Mouse (Mus musculus) intestine, embryonic 16.5 days (tissue): Measurements from ENCODE around the gene Dvl2. TPM values are rescaled to one million over a fixed set of nuclear protein-coding genes. Genes with fewer than 3 reads are reported as not detected.

Experiments
- ATAC-seq: fragments of 200-750 bp; cut with Nextera tagmentation; 2 replicates; pipeline ENCODE4 v1.8.0; 2017; ENCODE audit warnings: moderate TSS enrichment, moderate library complexity
- H3K27ac ChIP-seq: fragments of 300-500 bp; sonication (generic); 2 replicates; pipeline ENCODE4 v1.5.1; 2014; ENCODE audit warnings: mild to moderate bottlenecking, low read length
- H3K27me3 ChIP-seq: fragments of 300-500 bp; sonication (generic); replicated peaks from 2 replicates; pipeline ENCODE4 v1.6.1; 2014; ENCODE audit warnings: low read length, control low read depth, mixed read lengths; ENCODE audit not compliant: control insufficient read depth, insufficient read depth
- H3K36me3 ChIP-seq: fragments of 300-500 bp; sonication (generic); 2 replicates; pipeline ENCODE4 v1.6.1; 2014; ENCODE audit warnings: low read length, control low read depth; ENCODE audit not compliant: control insufficient read depth, insufficient read depth
- H3K4me1 ChIP-seq: fragments of 300-500 bp; sonication (generic); 2 replicates; pipeline ENCODE4 v1.6.1; 2014; ENCODE audit warnings: low read length, control low read depth, mixed read lengths; ENCODE audit not compliant: control insufficient read depth, insufficient read depth
- H3K4me2 ChIP-seq: fragments of 300-500 bp; sonication (generic); 2 replicates; pipeline ENCODE4 v1.6.1; 2014; ENCODE audit warnings: low read depth, low read length, control low read depth
- H3K4me3 ChIP-seq: fragments of 300-500 bp; sonication (generic); 2 replicates; pipeline ENCODE4 v1.5.1; 2014; ENCODE audit warnings: mild to moderate bottlenecking, low read length
- H3K9ac ChIP-seq: fragments of 300-500 bp; sonication (generic); 2 replicates; pipeline ENCODE4 v1.6.1; 2014; ENCODE audit warnings: low read depth, low read length
- H3K9me3 ChIP-seq: fragments of 300-500 bp; sonication (generic); 2 replicates; pipeline ENCODE4 v1.6.1; 2016; ENCODE audit warnings: low read length, control low read depth; ENCODE audit not compliant: control insufficient read depth
- WGBS: fragments of 180-500 bp; shearing (Covaris S2); extraction: QIAGEN DNeasy Blood & Tissue Kit; methylation state at CpG from one replicate; pipeline ENCODE4 v1.1.7; 2014; 5-methylcytosine and 5-hydroxymethylcytosine counted together
- polyA plus RNA-seq: library from polyadenylated mRNA; unstranded; fragments of >200 nt; fragmentation: Nextera tagmentation; extraction: Ambion mirVana; gene quantifications from 2 replicates; pipeline ENCODE4 v1.2.1, GENCODE M21; 2015

The Dvl2 gene
- polyA plus RNA-seq, 1 experiment from 2014 or later = 23.8 TPM

GRCm38 (mm10) chr11:70029130-70029801, 28.9 kb downstream of the Dvl2 start:
- under 1% methylated on average over 20 of the region's 20 CpGs for WGBS
- 0 out of 2 replicates have a peak, but pooled peaks cover under 1% of the 10 kb centered on the region for H3K27me3 ChIP-seq
- H3K36me3 ChIP-seq = 0 out of 2 replicates have a peak, but pooled peaks cover 7% of the 10 kb centered on the region
- peak; percentile 75 for ATAC-seq
- H3K4me3 ChIP-seq = peak overlapping the region; percentile 30
- H3K4me1 ChIP-seq = peaks cover 38% of the 10 kb centered on the region
- H3K4me2 ChIP-seq = peak overlapping the region; percentile 51
- 0 out of 2 replicates have a peak overlapping the region, but pooled peaks have one; percentile 2 for H3K9ac ChIP-seq
- H3K9me3 ChIP-seq = no peaks in the 10 kb centered on the region
- H3K27ac ChIP-seq = peak overlapping the region; percentile 75

GRCm38 (mm10) chr11:70029829-70030550, 29.6 kb downstream of the Dvl2 start:
- ATAC-seq = no peak
- Histone ChIP-seq H3K9me3 (no peaks in the 10 kb centered on the region), H3K4me2 (no peak overlapping the region), H3K27ac (no peak overlapping the region), H3K4me1 (peaks cover 37% of the 10 kb centered on the region), H3K9ac (no peak overlapping the region), H3K36me3 (0 out of 2 replicates have a peak, but pooled peaks cover 7% of the 10 kb centered on the region), H3K4me3 (no peak overlapping the region), H3K27me3 (no peaks in the 10 kb centered on the region)
- WGBS = 36% methylated on average over 11 of the region's 11 CpGs

GRCm38 (mm10) chr11:70030651-70031320, 30.4 kb downstream of the Dvl2 start:
- Histone ChIP-seq H3K27me3 (no peaks in the 10 kb centered on the region), H3K4me2 (no peak overlapping the region), H3K4me3 (no peak overlapping the region), H3K9ac (no peak overlapping the region), H3K27ac (no peak overlapping the region), H3K9me3 (no peaks in the 10 kb centered on the region), H3K36me3 (0 out of 2 replicates have a peak, but pooled peaks cover 7% of the 10 kb centered on the region), H3K4me1 (peaks cover 35% of the 10 kb centered on the region)
- 89% methylated on average over 28 of the region's 28 CpGs for WGBS
- ATAC-seq = no peak

GRCm38 (mm10) chr11:70031321-70031670, 30.9 kb downstream of the Dvl2 start:
- H3K9me3 ChIP-seq = no peaks in the 10 kb centered on the region
- 0 out of 2 replicates have a peak, but pooled peaks cover 7% of the 10 kb centered on the region for H3K36me3 ChIP-seq
- H3K4me3 ChIP-seq = no peak overlapping the region
- 97% methylated on average over 11 of the region's 11 CpGs for WGBS
- no peak overlapping the region for H3K9ac ChIP-seq
- no peak overlapping the region for H3K27ac ChIP-seq
- ATAC-seq = no peak
- H3K27me3 ChIP-seq = no peaks in the 10 kb centered on the region
- H3K4me1 ChIP-seq = peaks cover 30% of the 10 kb centered on the region
- H3K4me2 ChIP-seq = no peak overlapping the region

- H3K36me3 ChIP-seq = no peaks in the 10 kb centered on the region
- no peak for ATAC-seq
- 75% methylated on average over 7 of the region's 7 CpGs for WGBS
Observed at GRCm38 (mm10) chr11:70038174-70038573, 37.8 kb downstream of the Dvl2 start.

GRCm38 (mm10) chr11:70039631-70040030, 39.2 kb downstream of the Dvl2 start:
- no peaks in the 10 kb centered on the region for H3K36me3 ChIP-seq
- 92% methylated on average over 10 of the region's 10 CpGs for WGBS
- H3K4me1 ChIP-seq = no peaks in the 10 kb centered on the region
- no peak overlapping the region for H3K9ac ChIP-seq
- H3K27ac ChIP-seq = no peak overlapping the region
- H3K4me3 ChIP-seq = no peak overlapping the region
- no peak for ATAC-seq
- H3K9me3 ChIP-seq = no peaks in the 10 kb centered on the region
- no peak overlapping the region for H3K4me2 ChIP-seq
- H3K27me3 ChIP-seq = no peaks in the 10 kb centered on the region

More at GRCm38 (mm10) chr11:70038174-70038573, 37.8 kb downstream of the Dvl2 start:
- no peak overlapping the region for H3K4me3 ChIP-seq
- no peaks in the 10 kb centered on the region for H3K4me1 ChIP-seq
- no peak overlapping the region for H3K27ac ChIP-seq
- no peaks in the 10 kb centered on the region for H3K9me3 ChIP-seq
- no peak overlapping the region for H3K4me2 ChIP-seq
- H3K27me3 ChIP-seq = no peaks in the 10 kb centered on the region
- H3K9ac ChIP-seq = no peak overlapping the region

GRCm38 (mm10) chr11:70040184-70040583, 39.8 kb downstream of the Dvl2 start:
- H3K36me3 ChIP-seq = no peaks in the 10 kb centered on the region
- 87% methylated on average over 7 of the region's 7 CpGs for WGBS

GRCm38 (mm10) chr11:70042309-70043085, 42.1 kb downstream of the Dvl2 start:
- no peaks in the 10 kb centered on the region for H3K27me3 ChIP-seq
- WGBS = 89% methylated on average over 23 of the region's 23 CpGs
- H3K4me2 ChIP-seq = no peak overlapping the region
- H3K9me3 ChIP-seq = no peaks in the 10 kb centered on the region
- H3K27ac ChIP-seq = no peak overlapping the region
- no peak overlapping the region for H3K4me3 ChIP-seq
- no peak overlapping the region for H3K9ac ChIP-seq
- no peaks in the 10 kb centered on the region for H3K36me3 ChIP-seq
- no peak for ATAC-seq
- H3K4me1 ChIP-seq = no peaks in the 10 kb centered on the region

More at GRCm38 (mm10) chr11:70040184-70040583, 39.8 kb downstream of the Dvl2 start:
- Histone ChIP-seq H3K9me3 (no peaks in the 10 kb centered on the region), H3K4me1 (no peaks in the 10 kb centered on the region), H3K27me3 (no peaks in the 10 kb centered on the region), H3K9ac (no peak overlapping the region), H3K4me3 (no peak overlapping the region), H3K4me2 (no peak overlapping the region), H3K27ac (no peak overlapping the region)
- no peak for ATAC-seq

- Histone ChIP-seq H3K27ac (no peak overlapping the region), H3K4me3 (no peak overlapping the region), H3K9me3 (no peaks in the 10 kb centered on the region), H3K9ac (no peak overlapping the region), H3K4me1 (no peaks in the 10 kb centered on the region), H3K27me3 (no peaks in the 10 kb centered on the region), H3K4me2 (no peak overlapping the region), H3K36me3 (no peaks in the 10 kb centered on the region)
- no peak for ATAC-seq
- WGBS = 82% methylated on average over 7 of the region's 7 CpGs
Observed at GRCm38 (mm10) chr11:70043665-70044064, 43.3 kb downstream of the Dvl2 start.
